Mouse (Mus musculus) bone marrow, adult 2 months (tissue): ENCODE data around the gene Mocs1.

ENCODE experiments used
- CTCF ChIP-seq: fragments of 200-500 bp; IDR thresholded peaks from 2 replicates; pipeline ENCODE4 v1.5.1; 2011; ENCODE audit warnings: low read length, control low read depth; ENCODE audit not compliant: control insufficient read depth, insufficient read depth
- POLR2A ChIP-seq: fragments of 200-500 bp; IDR thresholded peaks from 2 replicates; pipeline ENCODE4 v1.6.1; 2011; ENCODE audit warnings: low read depth, mild to moderate bottlenecking, control low read depth, low read length, borderline replicate concordance; ENCODE audit not compliant: control insufficient read depth

GRCm38 (mm10) chr17:49436631-49437030 lies 8.5 kb downstream of the Mocs1 start:
- TF ChIP-seq CTCF, result no peak
- TF ChIP-seq POLR2A, result no peak
